Mouse (Mus musculus) mature B cell (primary cell): ENCODE data around the gene Atp6v1g1.

Experiments
- in situ Hi-C: fragments of 300-500 bp; cut with MboI; formaldehyde crosslinking; loops from 2 replicates; pipeline ENCODE4 v1.14.3; 2019

Atp6v1g1 gene

DNA sequence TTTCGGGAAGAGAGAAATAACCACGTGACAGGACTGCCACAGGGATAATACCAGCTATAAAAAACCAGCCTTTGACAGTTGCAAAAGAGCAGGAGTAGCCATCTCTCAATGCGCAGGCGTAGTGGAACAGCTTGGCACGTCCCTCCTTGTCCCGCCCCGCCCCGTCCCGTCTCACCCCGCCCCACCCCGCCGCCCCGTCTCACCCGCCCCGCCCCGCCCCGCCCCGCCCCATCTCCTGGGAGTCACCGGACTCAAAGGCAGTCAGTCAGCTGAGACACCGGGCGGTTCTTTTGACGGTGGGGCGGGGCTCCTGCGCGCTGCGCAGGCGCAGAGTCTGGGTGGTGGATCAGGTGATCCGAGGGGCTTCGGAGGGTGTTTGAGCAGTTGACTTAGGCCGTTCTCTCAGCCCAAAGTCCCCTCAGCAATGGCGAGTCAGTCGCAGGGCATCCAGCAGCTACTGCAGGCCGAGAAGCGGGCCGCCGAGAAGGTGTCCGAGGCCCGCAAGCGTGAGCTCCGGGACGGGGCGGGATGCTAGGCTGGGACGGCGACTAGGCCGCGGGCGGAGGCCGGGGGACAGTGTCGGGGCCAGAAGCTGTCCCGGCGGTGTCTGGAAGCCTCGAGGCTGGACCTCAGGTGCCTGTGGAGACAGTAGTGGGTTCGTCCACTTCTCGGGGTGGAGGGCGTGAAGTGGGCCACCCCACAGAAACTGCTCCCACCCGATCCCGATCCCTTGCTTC is at the start of gene Atp6v1g1:
Gene Atp6v1g1, plus strand, starts transcription at position 279 of the 737 bp plus-strand sequence.
- in situ Hi-C loops, result no loop called here

- in situ Hi-C loops, result no loop called here
These were observed 49.3 kb upstream of the Atp6v1g1 start for GRCm38 (mm10) chr4:63494967-63495914.

DNA sequence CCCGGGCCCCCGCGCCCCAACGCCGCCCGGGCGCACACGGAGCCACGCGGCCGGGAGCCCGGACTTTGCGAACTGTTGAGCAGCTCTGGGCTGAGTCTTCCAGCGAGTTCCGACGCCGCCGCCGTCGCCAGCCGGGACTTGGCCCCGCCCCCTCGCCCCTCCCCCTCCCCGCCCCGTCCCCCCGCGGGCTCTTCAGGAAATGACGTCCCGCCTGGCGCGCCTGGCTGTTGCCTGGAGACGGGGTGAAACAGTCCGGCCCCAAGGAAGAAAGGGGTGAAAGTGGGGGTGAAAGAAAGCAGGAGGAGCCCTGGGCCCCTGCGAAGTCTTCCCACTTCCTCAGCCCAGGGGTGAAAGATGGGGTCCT is 48.7 kb upstream of the Atp6v1g1 start, which contains the start of gene Whrn:
Gene Whrn, minus strand, starts transcription at position 77 of the 364 bp plus-strand sequence.
- in situ Hi-C loops, result no loop called here

DNA sequence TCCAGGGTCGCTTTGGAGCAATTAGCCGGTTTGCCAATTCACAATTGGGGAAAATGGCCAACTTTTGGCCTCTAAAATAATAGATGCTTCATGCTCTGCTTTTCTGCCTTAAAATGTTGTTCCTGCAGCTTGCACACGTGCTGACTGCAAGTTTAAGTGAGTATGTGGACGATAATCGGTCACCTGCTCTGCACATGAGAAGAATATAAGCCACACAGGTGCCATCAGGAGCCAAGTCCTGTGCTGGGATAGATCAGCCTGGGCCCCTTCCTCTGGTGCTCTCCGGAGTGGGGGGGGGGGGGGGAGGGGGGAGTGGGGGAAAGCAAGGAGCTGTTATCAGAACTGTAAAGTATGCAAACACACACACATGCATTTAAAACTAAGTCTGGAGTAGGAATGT is 48.3 kb upstream of the Atp6v1g1 start:
- in situ Hi-C loops, result no loop called here

DNA sequence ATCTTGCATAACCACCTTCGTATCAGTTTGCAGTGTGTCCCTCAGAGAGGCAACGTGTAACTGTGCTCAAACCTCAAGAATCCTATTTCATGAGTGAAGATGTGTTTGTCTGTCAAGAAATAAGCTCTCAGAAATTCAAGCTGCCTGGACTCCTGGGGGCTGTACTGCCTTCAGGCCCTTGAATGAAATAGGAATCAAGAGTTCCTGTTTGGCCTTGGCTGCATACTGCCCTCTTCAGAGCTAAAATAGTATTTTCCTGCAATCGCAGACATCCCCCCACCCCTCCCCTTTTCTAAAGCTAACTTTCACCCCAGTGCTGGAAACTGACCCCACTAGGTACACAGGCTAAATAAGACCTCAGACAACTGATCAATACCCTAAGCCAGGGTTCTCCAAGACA is 46.2 kb upstream of the Atp6v1g1 start:
- in situ Hi-C loops, result no loop called here

DNA sequence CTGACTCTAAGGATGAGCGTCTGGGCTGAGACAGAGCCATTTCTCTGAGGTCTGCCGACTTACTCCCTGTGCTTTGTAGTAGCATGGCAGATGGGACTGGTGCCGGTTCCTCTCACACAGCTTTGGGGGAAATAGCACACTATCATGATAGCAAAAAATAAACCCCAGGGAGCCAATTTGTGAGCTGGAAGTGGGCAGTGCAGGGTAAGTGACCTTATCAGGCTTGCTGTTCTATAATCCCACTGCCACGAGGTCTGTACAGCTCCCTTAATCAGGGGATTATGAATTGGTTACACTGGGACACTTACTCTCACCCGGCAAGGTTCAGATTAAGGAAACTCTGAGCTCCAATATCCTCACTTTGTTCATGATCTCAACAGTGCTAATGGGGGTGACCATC is 43.5 kb upstream of the Atp6v1g1 start:
- in situ Hi-C loops, result no loop called here

DNA sequence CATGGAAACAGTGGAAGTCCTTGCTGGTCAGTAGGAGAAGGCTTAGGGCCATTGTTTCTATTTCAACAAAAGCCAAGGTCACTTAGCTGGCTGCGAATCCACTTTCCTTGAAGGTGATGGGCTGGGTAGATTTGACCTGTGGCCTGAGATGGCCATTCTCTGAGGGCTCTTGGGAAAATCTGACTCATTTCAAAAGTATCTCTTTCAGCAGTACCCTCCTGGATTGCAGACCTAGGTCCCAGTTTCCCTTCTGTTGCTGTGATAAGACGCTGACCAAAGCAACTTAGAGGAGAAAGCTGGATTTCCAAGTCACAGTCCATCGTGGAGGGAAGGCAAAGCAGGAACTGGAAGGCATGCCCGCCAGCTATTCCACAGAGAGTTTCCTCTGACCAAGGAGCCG is 40.6 kb upstream of the Atp6v1g1 start:
- in situ Hi-C loops, result no loop called here

GRCm38 (mm10) chr4:63507478-63507877 is 37.1 kb upstream of the Atp6v1g1 start:
- in situ Hi-C loops, result no loop called here

DNA sequence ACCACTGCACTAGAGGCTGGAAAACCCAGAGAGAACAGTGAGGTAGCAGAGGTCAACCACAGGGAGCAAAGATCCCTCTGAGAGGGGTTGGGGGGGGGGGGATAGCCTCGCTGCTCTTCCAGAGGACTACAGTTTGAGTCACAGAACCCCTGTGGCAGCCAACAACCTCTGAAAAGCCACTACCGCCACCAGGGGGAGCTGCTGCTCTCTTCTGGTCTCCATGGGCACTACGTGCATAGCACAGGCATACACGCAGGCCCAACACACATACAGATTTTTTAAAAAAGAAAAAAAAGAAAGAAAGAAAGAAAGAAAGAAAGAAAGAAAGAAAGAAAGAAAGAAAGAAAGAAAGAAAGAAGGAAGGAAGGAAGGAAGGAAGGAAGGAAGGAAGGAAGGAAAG is 36.3 kb upstream of the Atp6v1g1 start:
- in situ Hi-C loops, result no loop called here

GRCm38 (mm10) chr4:63512921-63513320 is 31.7 kb upstream of the Atp6v1g1 start:
- in situ Hi-C loops, result loop anchor here (10.0 kb wide), 1 partner anchor 432 kb away; no protein-coding TSS in a partner anchor

- in situ Hi-C loops, result loop anchor here (10.0 kb wide), 1 partner anchor 430 kb away; no protein-coding TSS in a partner anchor
These were observed 30.1 kb upstream of the Atp6v1g1 start for GRCm38 (mm10) chr4:63514454-63514984.

DNA sequence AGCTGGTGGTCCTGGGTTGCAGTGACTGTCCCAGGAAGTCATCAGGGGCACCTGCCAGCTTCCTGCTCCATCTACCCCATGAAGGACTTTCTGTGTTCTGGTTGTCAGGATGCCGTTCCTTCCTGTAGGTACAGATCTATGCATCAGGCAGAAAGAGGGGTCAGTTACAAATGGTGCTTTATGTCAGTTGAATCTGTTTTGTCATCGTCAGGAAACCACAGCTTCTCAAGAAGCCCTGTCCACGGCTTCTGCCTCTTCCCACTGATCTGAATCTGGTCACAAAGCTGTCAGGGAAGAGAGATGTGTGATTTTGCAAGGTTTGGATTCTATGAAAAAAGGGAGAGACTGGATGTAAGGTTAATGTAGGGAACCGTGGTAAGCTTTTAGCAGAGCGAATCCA is 29.6 kb upstream of the Atp6v1g1 start:
- in situ Hi-C loops, result loop anchor here (10.0 kb wide), 1 partner anchor 430 kb away; no protein-coding TSS in a partner anchor

GRCm38 (mm10) chr4:63521813-63522419 is 22.7 kb upstream of the Atp6v1g1 start:
- in situ Hi-C loops, result no loop called here

DNA sequence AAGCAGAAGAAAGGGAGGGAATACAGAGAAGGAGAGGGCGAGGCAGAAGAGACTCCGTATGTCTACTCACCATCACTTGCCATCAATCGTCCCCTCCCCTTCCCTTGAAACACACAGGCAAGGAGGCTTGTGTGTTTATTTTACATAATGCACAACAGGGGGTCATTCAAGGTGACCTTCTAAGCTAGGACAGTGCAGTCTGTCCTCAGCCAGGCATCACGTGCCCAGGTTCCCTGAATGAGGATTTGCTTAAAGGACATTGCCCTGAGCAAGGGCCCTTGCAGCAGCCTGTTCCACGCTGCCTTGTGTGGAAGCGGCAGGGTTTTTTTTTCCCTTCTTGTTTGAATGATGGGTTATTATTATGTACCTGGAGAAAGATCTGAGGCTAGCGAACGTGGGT is 19.1 kb upstream of the Atp6v1g1 start:
- in situ Hi-C loops, result no loop called here

GRCm38 (mm10) chr4:63528946-63529345 is 15.6 kb upstream of the Atp6v1g1 start:
- in situ Hi-C loops, result no loop called here

- in situ Hi-C loops, result no loop called here
These were observed 14.2 kb upstream of the Atp6v1g1 start for GRCm38 (mm10) chr4:63530409-63530808.

GRCm38 (mm10) chr4:63537602-63538001 is 7.0 kb upstream of the Atp6v1g1 start:
- in situ Hi-C loops, result no loop called here

GRCm38 (mm10) chr4:63542209-63542608 is 2.4 kb upstream of the Atp6v1g1 start:
- in situ Hi-C loops, result no loop called here

- in situ Hi-C loops, result no loop called here
These were observed 652 bp upstream of the Atp6v1g1 start for GRCm38 (mm10) chr4:63543746-63544493.

GRCm38 (mm10) chr4:63545231-63545958 is 823 bp downstream of the Atp6v1g1 start:
- in situ Hi-C loops, result no loop called here
